Mouse (Mus musculus) kidney, embryonic 15.5 days (tissue): ENCODE results near the gene Lyrm7. TPM values are rescaled to one million over a fixed set of nuclear protein-coding genes. Genes with fewer than 3 reads are reported as not detected.

ENCODE experiments used
- ATAC-seq: fragments of 200-750 bp; cut with Nextera tagmentation; replicated peaks from 2 replicates; pipeline ENCODE4 v1.8.0; 2017; ENCODE audit warnings: moderate TSS enrichment; ENCODE audit not compliant: low FRiP score
- H3K27ac ChIP-seq: fragments of 300-500 bp; sonication (generic); 2 replicates; pipeline ENCODE4 v1.5.1; 2015; ENCODE audit warnings: mild to moderate bottlenecking, inconsistent platforms
- H3K27me3 ChIP-seq: fragments of 300-500 bp; sonication (generic); 2 replicates; pipeline ENCODE4 v1.6.1; 2015; ENCODE audit warnings: inconsistent platforms
- H3K36me3 ChIP-seq: fragments of 300-500 bp; sonication (generic); 2 replicates; pipeline ENCODE4 v1.6.1; 2015; ENCODE audit warnings: inconsistent platforms
- H3K4me1 ChIP-seq: fragments of 300-500 bp; sonication (generic); 2 replicates; pipeline ENCODE4 v1.6.1; 2015; ENCODE audit warnings: inconsistent platforms
- H3K4me2 ChIP-seq: fragments of 300-500 bp; sonication (generic); 2 replicates; pipeline ENCODE4 v1.6.1; 2015; ENCODE audit warnings: moderate library complexity, mild to moderate bottlenecking, inconsistent platforms
- H3K4me3 ChIP-seq: fragments of 300-500 bp; sonication (generic); replicated peaks from 2 replicates; pipeline ENCODE4 v1.5.1; 2015; ENCODE audit warnings: mild to moderate bottlenecking, inconsistent platforms
- H3K9ac ChIP-seq: fragments of 300-500 bp; sonication (generic); 2 replicates; pipeline ENCODE4 v1.6.1; 2015; ENCODE audit warnings: mild to moderate bottlenecking, inconsistent platforms
- H3K9me3 ChIP-seq: fragments of 300-500 bp; sonication (generic); replicated peaks from 2 replicates; pipeline ENCODE4 v1.6.1; 2016; ENCODE audit warnings: inconsistent platforms
- WGBS: fragments of 180-500 bp; shearing (Covaris S2); methylation state at CpG from one replicate; pipeline ENCODE4 v1.1.7; 2015; ENCODE audit warnings: mixed read lengths; 5-methylcytosine and 5-hydroxymethylcytosine counted together
- polyA plus RNA-seq: library from polyadenylated mRNA; unstranded; fragments of >200 nt; fragmentation: Nextera tagmentation; extraction: Ambion mirVana; gene quantifications from 2 replicates; pipeline ENCODE4 v1.2.1, GENCODE M21; 2015

The Lyrm7 gene
- 5.3 and 8.6 TPM in 2 replicates for polyA plus RNA-seq

GRCm38 (mm10) chr11:54860256-54861038, at the start of gene Lyrm7:
Lyrm7 (minus strand) TSS chr11:54860916.
- Histone ChIP-seq H3K27me3 (no peaks in the 10 kb centered on the region), H3K4me2 (peak within 1 kb of the TSS; percentile 85), H3K36me3 (no peaks in the 10 kb centered on the region), H3K27ac (peak within 1 kb of the TSS; percentile 93), H3K4me3 (peak within 1 kb of the TSS; percentile 60), H3K4me1 (peaks cover 20% of the 10 kb centered on the region), H3K9ac (peak within 1 kb of the TSS; percentile 73), H3K9me3 (no peaks in the 10 kb centered on the region)
- under 1% methylated on average over 42 of the region's 42 CpGs for WGBS
- peak; percentile 97 for ATAC-seq

GRCm38 (mm10) chr11:54910081-54910665, 49.5 kb upstream of the Lyrm7 start:
- no peak; the same call in 1 of the 2 replicates for ATAC-seq
- Histone ChIP-seq H3K9me3 (no peaks in the 10 kb centered on the region), H3K36me3 (peaks cover 62% of the 10 kb centered on the region), H3K9ac (no peak overlapping the region), H3K27ac (no peak overlapping the region), H3K4me1 (no peaks in the 10 kb centered on the region), H3K4me3 (no peak overlapping the region), H3K27me3 (no peaks in the 10 kb centered on the region), H3K4me2 (no peak overlapping the region)
- 88% methylated on average over 12 of the region's 12 CpGs for WGBS

DNA sequence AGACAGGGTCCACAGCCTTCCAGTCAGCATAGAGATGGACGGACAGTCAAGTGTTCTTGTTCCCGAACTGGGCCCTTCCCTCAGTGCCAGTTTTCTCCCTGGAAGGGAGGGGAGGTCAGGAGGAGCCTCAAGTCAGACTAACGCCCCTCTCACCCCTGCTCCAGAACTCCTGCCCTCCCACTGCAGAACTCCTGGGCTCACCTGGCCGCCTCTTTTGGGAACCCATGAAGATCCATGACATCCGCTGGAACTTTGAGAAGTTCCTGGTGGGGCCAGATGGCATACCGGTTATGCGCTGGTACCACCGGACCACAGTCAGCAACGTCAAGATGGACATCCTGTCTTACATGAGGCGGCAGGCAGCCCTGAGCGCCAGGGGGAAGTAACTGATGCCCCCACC, 48.6 kb upstream of the Lyrm7 start:
- WGBS: 92% methylated on average over 11 of the region's 11 CpGs
- no peak overlapping the region for H3K27ac ChIP-seq
- peaks cover 53% of the 10 kb centered on the region for H3K36me3 ChIP-seq
- H3K9ac ChIP-seq: no peak overlapping the region
- H3K27me3 ChIP-seq: no peaks in the 10 kb centered on the region
- no peak overlapping the region for H3K4me3 ChIP-seq
- H3K4me1 ChIP-seq: peaks cover 3% of the 10 kb centered on the region
- H3K4me2 ChIP-seq: no peak overlapping the region
- no peak for ATAC-seq
- no peaks in the 10 kb centered on the region for H3K9me3 ChIP-seq

DNA sequence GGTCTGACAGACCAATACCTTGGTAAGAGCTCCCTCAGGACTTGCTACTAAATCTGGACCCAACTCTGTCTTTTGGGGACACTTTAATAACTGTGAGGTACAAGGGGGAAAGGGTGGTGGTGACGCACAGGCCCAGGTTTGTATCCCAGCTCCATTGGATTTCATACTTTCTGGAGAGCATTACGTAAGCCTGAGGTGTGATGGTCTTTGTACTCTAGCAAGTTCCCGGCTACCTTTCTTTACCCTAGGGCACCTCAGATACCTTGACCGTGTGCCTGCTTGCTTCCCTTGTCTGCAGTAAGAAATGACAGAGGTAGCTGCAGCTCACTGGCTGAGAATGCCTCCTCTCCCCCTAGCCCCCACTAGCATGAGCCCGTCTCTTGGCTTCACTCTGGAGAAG, 46.5 kb upstream of the Lyrm7 start:
- no peak overlapping the region for H3K27ac ChIP-seq
- peaks cover 38% of the 10 kb centered on the region for H3K36me3 ChIP-seq
- no peak for ATAC-seq
- no peaks in the 10 kb centered on the region for H3K27me3 ChIP-seq
- no peak overlapping the region for H3K4me2 ChIP-seq
- no peaks in the 10 kb centered on the region for H3K9me3 ChIP-seq
- peaks cover 22% of the 10 kb centered on the region for H3K4me1 ChIP-seq
- WGBS: 94% methylated on average over 5 of the region's 5 CpGs
- H3K4me3 ChIP-seq: no peak overlapping the region
- H3K9ac ChIP-seq: no peak overlapping the region

DNA sequence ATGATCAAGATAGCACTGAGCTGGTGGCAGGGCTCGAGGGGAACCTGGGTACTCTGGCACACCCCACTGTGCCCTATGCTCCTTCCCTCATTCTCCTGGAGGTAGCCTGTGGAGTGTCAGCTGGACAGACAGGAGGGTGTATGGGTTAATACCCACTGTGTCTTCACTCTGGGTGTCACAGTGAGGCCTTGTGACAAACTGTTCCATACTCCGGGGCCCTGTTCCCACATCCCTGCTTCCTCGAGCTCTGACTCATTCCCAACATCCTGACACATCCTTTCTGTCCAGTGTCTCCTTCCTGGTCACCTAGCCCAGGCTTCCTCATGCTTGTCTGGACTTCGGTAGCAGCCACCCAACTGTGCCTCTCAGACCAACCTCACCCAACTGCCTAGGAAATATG, 45.8 kb upstream of the Lyrm7 start:
- Histone ChIP-seq H3K27ac (no peak overlapping the region), H3K9me3 (no peaks in the 10 kb centered on the region), H3K4me2 (no peak overlapping the region), H3K4me3 (no peak overlapping the region), H3K27me3 (no peaks in the 10 kb centered on the region), H3K9ac (no peak overlapping the region), H3K4me1 (peaks cover 23% of the 10 kb centered on the region), H3K36me3 (peaks cover 31% of the 10 kb centered on the region)
- WGBS: 77% methylated on average over 4 of the region's 4 CpGs
- no peak for ATAC-seq

DNA sequence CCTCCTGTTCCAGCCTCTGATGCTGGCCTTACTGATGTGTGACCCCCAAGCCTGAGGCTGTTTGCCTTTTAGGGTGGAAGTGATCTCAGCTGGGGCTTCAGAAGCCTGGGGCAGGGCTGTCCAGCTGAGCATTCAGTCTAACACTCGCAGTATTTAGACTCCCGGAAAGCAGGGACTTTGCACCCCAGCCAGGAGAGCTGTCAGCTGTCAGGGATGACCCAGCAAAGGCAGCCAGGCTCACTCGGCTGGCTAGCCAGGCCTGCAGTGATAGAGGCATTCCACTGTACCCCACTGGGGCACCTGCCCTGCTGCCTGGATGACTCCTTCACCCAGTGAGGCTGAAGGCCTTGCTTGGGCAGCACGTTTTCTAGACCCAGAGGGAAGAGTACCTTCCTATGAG, 45.2 kb upstream of the Lyrm7 start:
- Histone ChIP-seq H3K4me3 (no peak overlapping the region), H3K27ac (peak overlapping the region; percentile 30; the same call in 1 of the 2 replicates), H3K4me2 (no peak overlapping the region), H3K9me3 (no peaks in the 10 kb centered on the region), H3K27me3 (no peaks in the 10 kb centered on the region), H3K9ac (no peak overlapping the region), H3K4me1 (peaks cover 23% of the 10 kb centered on the region), H3K36me3 (peaks cover 26% of the 10 kb centered on the region)
- 51% methylated on average over 4 of the region's 4 CpGs for WGBS
- ATAC-seq: no peak

DNA sequence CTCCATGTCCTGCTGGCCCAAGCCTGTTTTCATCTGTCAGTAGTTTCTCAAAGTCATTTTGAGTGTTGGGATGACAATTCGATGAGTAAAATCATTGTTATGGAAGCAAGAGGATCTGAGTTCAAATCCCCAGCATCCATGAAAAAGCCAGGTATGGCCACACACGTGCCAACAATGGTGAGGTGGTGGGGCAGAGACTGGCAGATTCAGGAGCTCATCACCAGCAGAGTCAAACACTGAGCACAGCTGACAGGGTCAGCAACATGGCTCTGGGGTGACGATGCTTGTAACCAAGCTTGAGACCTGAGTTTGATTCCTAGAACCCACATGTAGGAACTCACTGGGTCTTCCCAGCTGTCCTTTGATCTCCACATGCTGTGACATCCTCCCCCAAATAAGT, 44.4 kb upstream of the Lyrm7 start:
- no peaks in the 10 kb centered on the region for H3K27me3 ChIP-seq
- H3K4me2 ChIP-seq: no peak overlapping the region
- no peak overlapping the region for H3K9ac ChIP-seq
- no peaks in the 10 kb centered on the region for H3K9me3 ChIP-seq
- WGBS: 89% methylated on average over 3 of the region's 3 CpGs
- ATAC-seq: no peak
- peaks cover 17% of the 10 kb centered on the region for H3K36me3 ChIP-seq
- H3K4me3 ChIP-seq: no peak overlapping the region
- H3K27ac ChIP-seq: 0 out of 2 replicates have a peak overlapping the region, but pooled peaks have one; percentile 30
- H3K4me1 ChIP-seq: peaks cover 23% of the 10 kb centered on the region

DNA sequence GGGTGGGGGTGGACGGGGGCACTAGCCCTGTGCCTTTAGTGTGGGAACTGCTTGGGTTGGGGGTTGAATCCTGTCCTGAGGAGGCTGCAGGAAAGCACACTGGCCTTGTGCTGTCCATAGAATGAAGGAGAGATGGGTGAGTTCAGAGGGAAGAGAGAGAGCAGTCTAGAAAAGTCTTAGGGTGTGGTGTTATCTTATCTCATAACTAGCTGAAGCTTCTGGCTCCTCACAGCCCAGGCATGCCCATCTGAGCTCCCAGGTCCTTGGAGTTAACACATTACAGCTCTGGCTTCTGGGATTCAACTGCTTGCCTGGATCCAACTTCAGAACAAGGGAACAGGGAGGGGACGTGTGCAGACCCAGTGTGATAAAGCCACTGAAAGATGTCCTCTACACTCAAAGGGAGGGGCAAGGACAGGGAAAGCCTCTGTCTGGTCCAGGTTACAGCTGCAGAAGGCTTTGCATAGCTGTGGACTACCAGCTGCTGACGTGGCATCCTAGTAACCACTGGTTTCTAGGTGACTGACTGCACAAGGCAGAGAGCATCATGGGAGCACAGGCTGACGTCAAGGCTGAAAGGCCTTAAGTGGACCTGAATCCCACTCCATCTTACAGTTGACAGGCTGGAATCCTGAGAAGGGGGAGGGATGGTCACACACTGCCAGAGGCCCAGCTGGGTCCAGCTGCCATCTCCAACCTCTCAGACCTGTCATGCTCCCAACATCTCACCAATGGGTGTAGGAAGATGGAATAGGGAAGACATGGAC, 43.4 kb upstream of the Lyrm7 start:
- H3K4me3 ChIP-seq: 0 out of 2 replicates have a peak overlapping the region, but pooled peaks have one; percentile 49
- 55% methylated on average over 4 of the region's 4 CpGs for WGBS
- H3K4me2 ChIP-seq: peak overlapping the region; percentile 77
- no peaks in the 10 kb centered on the region for H3K27me3 ChIP-seq
- no peak overlapping the region for H3K9ac ChIP-seq
- no peak overlapping the region for H3K27ac ChIP-seq
- H3K4me1 ChIP-seq: peaks cover 23% of the 10 kb centered on the region
- peaks cover 8% of the 10 kb centered on the region; the same call in 1 of the 2 replicates for H3K36me3 ChIP-seq
- no peaks in the 10 kb centered on the region for H3K9me3 ChIP-seq
- ATAC-seq: peak; percentile 66

GRCm38 (mm10) chr11:54903339-54903738, 42.6 kb upstream of the Lyrm7 start:
- H3K9ac ChIP-seq: peak overlapping the region; percentile 42
- ATAC-seq: no peak
- peak overlapping the region; percentile 77 for H3K4me2 ChIP-seq
- 0 out of 2 replicates have a peak, but pooled peaks cover 3% of the 10 kb centered on the region for H3K36me3 ChIP-seq
- WGBS: 73% methylated on average over 5 of the region's 5 CpGs
- H3K27me3 ChIP-seq: no peaks in the 10 kb centered on the region
- H3K4me3 ChIP-seq: peak overlapping the region; percentile 49
- no peaks in the 10 kb centered on the region for H3K9me3 ChIP-seq
- H3K27ac ChIP-seq: no peak overlapping the region
- H3K4me1 ChIP-seq: peaks cover 23% of the 10 kb centered on the region

DNA sequence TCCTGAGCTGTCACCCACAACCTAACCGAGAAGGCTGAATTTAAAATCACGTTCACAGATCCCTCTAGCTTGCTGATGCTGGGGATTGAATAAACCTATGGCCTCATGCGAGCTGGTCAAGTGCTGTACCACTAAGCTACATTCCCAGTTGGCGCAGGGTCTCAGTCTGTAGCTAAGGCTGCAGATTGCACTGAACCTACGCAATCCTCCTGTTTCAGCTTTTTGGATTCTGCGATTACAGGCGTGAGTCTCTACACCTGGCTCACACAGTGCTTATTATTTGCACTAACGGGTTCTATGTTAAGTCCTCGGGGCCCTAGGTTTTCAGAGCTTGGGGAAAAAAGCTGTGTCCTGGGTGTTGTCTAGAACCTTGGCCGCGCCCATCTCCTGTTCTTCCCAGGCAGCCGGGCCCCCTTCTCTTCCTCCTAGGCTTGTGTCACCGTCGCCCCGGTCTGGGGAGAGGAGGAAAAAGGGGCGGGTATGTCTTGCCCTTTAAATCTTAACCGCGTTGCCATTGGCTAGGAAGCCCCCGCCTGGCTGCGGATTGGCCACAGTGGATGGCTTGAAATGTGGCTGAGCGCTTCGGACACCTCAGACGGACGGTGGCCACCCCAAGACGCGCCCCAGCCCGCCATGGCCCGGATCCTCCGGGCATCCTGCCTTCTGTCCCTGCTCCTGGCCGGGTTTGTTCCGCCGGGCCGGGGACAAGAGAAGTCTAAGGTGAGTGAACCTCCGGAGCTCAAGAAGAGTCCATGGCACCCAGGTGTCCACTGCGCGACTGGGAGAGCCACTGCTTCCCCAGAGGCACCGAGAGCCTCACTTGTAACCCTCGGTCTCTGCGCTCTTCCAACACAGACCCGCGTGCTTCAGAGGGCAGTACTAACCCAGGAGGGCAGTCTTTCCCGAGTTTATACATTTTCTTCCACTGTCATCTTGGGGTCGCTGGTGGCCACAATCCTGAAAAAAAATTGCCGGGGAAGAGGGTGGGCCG, 41.9 kb upstream of the Lyrm7 start, which contains the start of gene Gpx3:
Gpx3 (plus strand) TSS at position 121 of the 991 bp plus-strand sequence.
- peak within 1 kb of the TSS; percentile 77 for H3K4me2 ChIP-seq
- H3K9me3 ChIP-seq: no peaks in the 10 kb centered on the region
- H3K4me3 ChIP-seq: peak within 1 kb of the TSS; percentile 49
- ATAC-seq: peak; percentile 92
- 0 out of 2 replicates have a peak, but pooled peaks cover 3% of the 10 kb centered on the region for H3K36me3 ChIP-seq
- H3K4me1 ChIP-seq: peaks cover 23% of the 10 kb centered on the region
- peak within 1 kb of the TSS; percentile 42 for H3K9ac ChIP-seq
- 14% methylated on average over 45 of the region's 45 CpGs for WGBS
- no peaks in the 10 kb centered on the region for H3K27me3 ChIP-seq
- H3K27ac ChIP-seq: no peak within 1 kb of the TSS

GRCm38 (mm10) chr11:54899657-54900056, 38.9 kb upstream of the Lyrm7 start:
- Histone ChIP-seq H3K9me3 (no peaks in the 10 kb centered on the region), H3K9ac (no peak overlapping the region), H3K4me1 (peaks cover 23% of the 10 kb centered on the region), H3K36me3 (no peaks in the 10 kb centered on the region), H3K27ac (no peak overlapping the region), H3K27me3 (no peaks in the 10 kb centered on the region), H3K4me2 (no peak overlapping the region), H3K4me3 (no peak overlapping the region)
- 72% methylated on average over 4 of the region's 4 CpGs for WGBS
- ATAC-seq: no peak
